Mouse (Mus musculus) c-Kit-positive CD71-positive TER-119-negative erythroid progenitor cells, embryonic 14.5 days (primary cell): ENCODE measurements around the gene 4930562C15Rik.

Experiments
- DNase-seq: peaks from one replicate; pipeline ENCODE4 v3.0.0-alpha.2; 2013; ENCODE audit warnings: low read depth

The 4930562C15Rik gene

DNA sequence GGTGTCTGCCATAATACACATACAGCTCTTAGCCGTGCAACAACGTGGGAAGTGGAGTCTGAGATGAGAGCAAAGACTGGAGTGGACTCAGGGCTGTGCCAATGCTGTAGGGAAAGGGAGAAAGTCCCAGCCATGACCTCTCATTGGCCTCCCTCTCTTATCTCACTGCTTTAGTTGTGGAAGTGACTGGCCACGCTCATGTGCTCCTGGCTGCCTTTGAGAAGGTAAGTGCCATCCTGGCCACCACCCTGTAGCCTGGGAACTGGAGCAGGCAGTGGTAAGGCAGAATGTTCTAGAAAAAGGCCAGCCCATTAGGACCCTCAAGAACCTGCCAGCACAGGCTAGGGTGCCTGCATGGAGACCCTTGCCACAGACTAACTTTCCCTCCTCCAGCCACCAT is 80.7 kb downstream of the 4930562C15Rik start:
- DNase-seq, result no peak

- no peak for DNase-seq
These were observed 81.4 kb downstream of the 4930562C15Rik start for GRCm38 (mm10) chr16:4916608-4917007.
